Mouse (Mus musculus) stomach, postnatal 0 days (tissue): ENCODE results near the gene Olfr1245.

Source experiments
- CTCF ChIP-seq: IDR thresholded peaks from 2 replicates; pipeline ENCODE4 v1.5.1; 2016; ENCODE audit warnings: antibody characterized with exemption, low read depth, mild to moderate bottlenecking, moderate library complexity
- EP300 ChIP-seq: optimal IDR thresholded peaks from 2 replicates; pipeline ENCODE3; 2016; ENCODE audit warnings: antibody characterized with exemption

DNA sequence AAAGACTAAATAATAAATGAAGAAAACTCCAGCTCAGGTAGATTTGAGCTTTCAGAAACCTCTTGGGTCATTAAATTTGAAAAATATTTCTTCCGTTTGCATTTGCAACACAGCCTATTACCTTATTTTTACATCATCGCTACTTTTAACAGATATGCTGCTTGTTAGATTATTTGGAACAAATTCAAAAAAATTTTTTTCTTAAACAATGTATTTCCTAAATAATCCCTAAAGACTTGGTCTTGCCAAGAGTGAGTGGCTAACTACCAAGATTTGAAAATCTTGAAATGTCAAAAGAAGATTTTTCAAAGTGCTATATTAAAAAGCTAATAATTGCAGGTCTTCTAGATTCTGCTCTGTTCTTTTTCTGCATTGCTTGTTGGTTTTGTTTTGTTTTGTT is 35.8 kb upstream of the Olfr1245 start, which contains the start of gene Olfr1247:
- no peak for TF ChIP-seq EP300
- no peak for TF ChIP-seq CTCF
